Mouse (Mus musculus) midbrain, embryonic 10.5 days (tissue): ENCODE measurements around the gene Fcgr4. TPM values are rescaled to one million over a fixed set of nuclear protein-coding genes. Genes with fewer than 3 reads are reported as not detected.
A peak's percentile ranks its signal among the peaks of the same experiment; 100 is the strongest.
"Not testable (repeated sequence)": the region's sequence is repeated elsewhere in the genome, so short reads cannot be mapped to it uniquely, and the experiment has no call there.

Source experiments
- DNase-seq: peaks from one replicate; pipeline ENCODE4 v3.0.0-alpha.2; 2017; ENCODE audit warnings: low spot score
- H3K27ac ChIP-seq: fragments of 300-500 bp; sonication (generic); replicated peaks from 2 replicates; pipeline ENCODE4 v1.5.1; 2016; ENCODE audit warnings: mild to moderate bottlenecking
- H3K27me3 ChIP-seq: fragments of 300-500 bp; sonication (generic); 2 replicates; pipeline ENCODE4 v1.6.1; 2016; ENCODE audit warnings: low read depth, mild to moderate bottlenecking; ENCODE audit not compliant: poor library complexity, severe bottlenecking
- H3K36me3 ChIP-seq: fragments of 300-500 bp; sonication (generic); 2 replicates; pipeline ENCODE4 v1.6.1; 2016; ENCODE audit warnings: mild to moderate bottlenecking, moderate library complexity
- H3K4me1 ChIP-seq: fragments of 300-500 bp; sonication (generic); 2 replicates; pipeline ENCODE4 v1.6.1; 2016
- H3K4me3 ChIP-seq: fragments of 300-500 bp; sonication (generic); 2 replicates; pipeline ENCODE4 v1.5.1; 2016; ENCODE audit warnings: mild to moderate bottlenecking, moderate library complexity
- H3K9me3 ChIP-seq: fragments of 300-500 bp; sonication (generic); replicated peaks from 2 replicates; pipeline ENCODE4 v1.6.1; 2016; ENCODE audit warnings: mild to moderate bottlenecking
- WGBS: fragments of 180-500 bp; shearing (Covaris S2); methylation state at CpG from one replicate; pipeline ENCODE4 v1.1.7; 2016; 5-methylcytosine and 5-hydroxymethylcytosine counted together
- microRNA-seq: library from miRNA; unstranded; fragments of <30 nt; microRNA quantifications from one replicate; pipeline ENCODE4, GENCODE M21; 2017
- polyA plus RNA-seq: library from polyadenylated mRNA; unstranded; fragments of >200 nt; fragmentation: Nextera tagmentation; extraction: Ambion mirVana; gene quantifications from 2 replicates; pipeline ENCODE4 v1.2.1, GENCODE M21; 2016

Gene Fcgr4
- polyA plus RNA-seq, 1 experiment from 2014 or later, result not detected

DNA sequence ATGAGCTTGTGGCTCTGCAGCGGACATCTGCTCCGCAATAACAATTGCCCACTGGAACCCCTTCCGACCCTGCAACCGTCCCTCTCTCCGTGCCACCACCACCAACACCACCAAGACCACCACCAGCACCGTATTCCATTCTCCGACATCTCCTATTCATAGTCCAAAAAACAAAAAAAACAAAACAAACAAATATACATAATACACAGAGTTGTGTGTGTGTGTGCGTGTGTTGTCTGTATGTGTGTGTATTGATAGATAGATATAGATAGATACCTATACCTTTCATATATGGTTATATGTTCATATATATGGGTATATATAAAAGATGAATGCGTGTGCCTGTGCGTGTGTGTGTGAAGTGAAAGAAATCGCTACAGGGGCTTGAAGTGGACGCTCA lies 59.7 kb downstream of the Fcgr4 start:
- 27% methylated on average over 12 of the region's 12 CpGs for WGBS
- H3K27me3 ChIP-seq, result peaks cover 51% of the 10 kb centered on the region
- not testable (repeated sequence) for H3K4me1 ChIP-seq, H3K36me3 ChIP-seq, H3K27ac ChIP-seq, H3K9me3 ChIP-seq, DNase-seq
- H3K4me3 ChIP-seq, result peak overlapping the region; percentile 40

DNA sequence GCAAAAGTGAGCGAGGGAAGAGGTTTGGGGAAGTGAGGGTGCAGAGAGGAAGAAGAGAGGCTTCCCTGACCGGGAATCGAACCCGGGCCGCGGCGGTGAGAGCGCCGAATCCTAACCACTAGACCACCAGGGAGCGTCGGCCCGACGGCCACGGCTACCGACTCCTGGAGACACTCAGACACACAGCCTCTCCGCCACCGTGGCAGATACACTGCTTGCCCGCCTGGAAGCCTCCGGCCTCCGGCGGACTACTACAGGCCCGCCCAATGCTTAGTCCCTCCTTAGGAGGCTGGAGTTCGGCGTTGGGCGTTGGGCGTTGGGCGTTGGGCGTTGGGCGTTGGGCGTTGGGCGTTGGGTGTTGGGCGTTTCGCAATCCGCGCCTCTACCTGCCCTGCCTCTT lies 60.6 kb downstream of the Fcgr4 start:
- not testable (repeated sequence) for H3K4me1 ChIP-seq, H3K4me3 ChIP-seq, H3K9me3 ChIP-seq, H3K27ac ChIP-seq, H3K36me3 ChIP-seq, DNase-seq
- H3K27me3 ChIP-seq, result peaks cover 42% of the 10 kb centered on the region
- 0% methylated on average over 1 of the region's 35 CpGs for WGBS

Small RNAs within 50 kb of the gene (microRNA-seq; reads per million reads assigned to microRNA genes)
- gene Gm27552 (not detected), gene Mir6546 (17.4 reads per million, percentile 29 among the genes with 10 or more reads in this experiment)

Other genes starting within 250 kb of the Fcgr4 start
- gene Atf6, start 151.1 kb upstream of the Fcgr4 start, polyA plus RNA-seq, result 7.5 and 9.2 TPM in 2 replicates
- 0.38 TPM in 1 of 2 replicates, not detected in the other for gene Gm26620, start 133.9 kb upstream of the Fcgr4 start, polyA plus RNA-seq
- gene Dusp12, start 133.4 kb upstream of the Fcgr4 start, polyA plus RNA-seq, result 30.0 and 30.5 TPM in 2 replicates
- gene Fcrlb, start 106.0 kb upstream of the Fcgr4 start, polyA plus RNA-seq, result 0.14 TPM in 1 of 2 replicates, not detected in the other
- not detected in 2 replicates for gene Fcrla, start 91.3 kb upstream of the Fcgr4 start, polyA plus RNA-seq
- gene Fcgr2b, start 42.4 kb upstream of the Fcgr4 start, polyA plus RNA-seq, result 0.40 TPM in 1 of 2 replicates, not detected in the other
- 5.5 and 7.8 TPM in 2 replicates for gene Fcgr3, start 46.0 kb downstream of the Fcgr4 start, polyA plus RNA-seq
- 2.8 and 2.9 TPM in 2 replicates for gene Cfap126, start 95.0 kb downstream of the Fcgr4 start, polyA plus RNA-seq
- 301 and 309 TPM in 2 replicates for gene Sdhc, start 131.7 kb downstream of the Fcgr4 start, polyA plus RNA-seq
- gene Mpz, start 131.8 kb downstream of the Fcgr4 start, polyA plus RNA-seq, result 0.26 TPM in 1 of 2 replicates, not detected in the other
- gene Pcp4l1, start 177.3 kb downstream of the Fcgr4 start, polyA plus RNA-seq, result 26.7 and 35.9 TPM in 2 replicates
- gene Nr1i3, start 195.1 kb downstream of the Fcgr4 start, polyA plus RNA-seq, result 0.28 and 0.36 TPM in 2 replicates
- gene Tomm40l, start 203.6 kb downstream of the Fcgr4 start, polyA plus RNA-seq, result 32.2 and 34.7 TPM in 2 replicates
- gene Apoa2, start 206.1 kb downstream of the Fcgr4 start, polyA plus RNA-seq, result 4.1 and 4.4 TPM in 2 replicates
- gene Fcer1g, start 215.4 kb downstream of the Fcgr4 start, polyA plus RNA-seq, result 12.7 and 21.1 TPM in 2 replicates
- 9.9 and 10.9 TPM in 2 replicates for gene Adamts4, start 231.5 kb downstream of the Fcgr4 start, polyA plus RNA-seq
- 267 and 268 TPM in 2 replicates for gene Ndufs2, start 232.5 kb downstream of the Fcgr4 start, polyA plus RNA-seq